Mouse (Mus musculus): ENCODE data around the gene Klf1.

DNA sequence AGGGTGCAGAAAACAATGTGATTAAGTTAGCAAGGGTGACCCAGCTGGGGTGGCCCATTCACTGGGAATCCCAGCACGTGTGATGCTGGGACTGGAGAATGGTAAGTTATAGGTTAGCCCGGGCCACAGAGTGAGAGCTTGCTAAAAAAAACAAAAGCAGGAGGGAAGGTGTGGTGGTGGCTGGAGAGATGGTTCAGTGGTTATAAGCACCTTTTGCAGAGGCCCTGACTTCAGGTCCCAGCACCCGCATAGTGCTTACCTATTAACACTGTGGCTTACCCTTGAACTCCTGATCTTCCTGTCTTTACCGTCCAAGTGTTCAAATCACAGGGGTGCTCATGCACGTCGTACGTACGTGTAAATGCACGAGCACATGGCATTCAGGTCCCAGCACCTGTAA is 5.3 kb downstream of the Klf1 start:
- TF ChIP-seq CTCF (IDR thresholded peaks at IDR 0.05; ENCODE audit: low read depth) (no peak), EP300 (IDR thresholded peaks at IDR 0.05; ENCODE audit: low read depth) (no peak)
